Mouse (Mus musculus): Measurements from ENCODE around the gene Olfr834. TPM values are rescaled to one million over a fixed set of nuclear protein-coding genes. Genes with fewer than 3 reads are reported as not detected.

Gene Olfr834
- total RNA-seq (2021): not detected

DNA sequence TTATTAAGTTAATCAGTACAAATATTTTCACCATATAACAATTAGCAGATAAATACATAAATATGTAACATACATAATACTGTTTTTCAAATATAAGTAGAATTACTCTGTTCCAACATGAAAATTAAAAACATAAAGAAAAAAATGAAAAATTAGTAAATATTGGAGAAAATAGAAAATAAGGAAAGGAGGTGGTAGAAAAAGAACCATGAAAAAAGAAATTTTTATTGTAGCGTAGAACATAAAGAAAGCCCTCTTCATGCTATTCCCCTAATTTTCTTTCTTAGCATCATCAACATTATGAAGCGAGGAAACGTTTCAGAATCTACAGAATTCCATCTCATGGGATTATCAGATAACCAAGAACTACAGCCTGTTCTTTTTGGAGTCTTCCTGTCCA, at the start of gene Olfr834:
Gene Olfr834, plus strand, starts transcription at position 301 of the 400 bp plus-strand sequence.
- no peak for DNase-seq
- intact Hi-C loops (cut with DNase I): no loop called here

DNA sequence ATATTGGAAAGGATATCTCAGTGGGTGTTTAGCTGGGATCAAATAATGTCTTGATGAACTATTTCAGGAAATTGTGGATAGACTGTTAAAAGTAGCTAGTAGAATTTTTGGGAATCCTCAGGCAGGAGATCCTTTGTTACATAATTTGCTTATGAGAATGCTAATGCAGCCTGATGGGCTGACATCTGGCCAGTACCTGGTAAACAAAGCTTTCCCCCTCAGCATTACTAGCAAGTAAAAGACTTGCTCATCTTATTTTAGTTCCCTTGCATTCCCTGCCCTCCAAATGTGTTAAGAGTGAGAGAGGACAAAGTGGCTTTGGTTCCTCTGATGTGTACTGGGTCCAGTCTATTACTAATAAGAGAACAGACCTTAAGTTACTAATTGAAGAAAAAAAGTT, 25.8 kb upstream of the Olfr834 start:
- no peak for DNase-seq
- intact Hi-C loops (cut with DNase I): loop anchor here (2.0 kb wide), 1 partner anchor 43 kb away; no protein-coding TSS in a partner anchor

DNA sequence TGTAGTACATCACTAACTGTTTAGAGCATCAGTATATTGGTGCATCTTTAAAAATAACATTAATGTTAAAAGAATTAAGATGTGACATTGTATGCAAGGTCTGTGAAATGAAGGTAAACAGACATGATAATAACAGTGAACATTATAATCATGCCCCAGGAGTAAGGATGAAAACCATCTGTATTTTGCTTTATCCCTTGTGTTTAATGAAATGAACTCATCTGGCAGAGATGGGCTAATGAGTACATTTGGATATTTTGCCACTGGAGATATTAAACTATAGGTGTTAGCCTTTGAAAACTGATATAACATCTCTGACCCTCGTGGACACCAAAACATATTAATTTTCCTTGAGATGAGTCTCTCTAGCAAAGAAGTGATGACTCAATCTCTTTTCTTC, 44.6 kb downstream of the Olfr834 start, which contains the start of gene Olfr835:
Gene Olfr835, plus strand, starts transcription at position 301 of the 400 bp plus-strand sequence.
- intact Hi-C loops (cut with DNase I): no loop called here

More for the DNA sequence above, 44.6 kb downstream of the Olfr834 start, which contains the start of gene Olfr835:
- DNase-seq: no peak

Other genes with a start within 250 kb of the Olfr834 start
- not detected for gene Olfr24, start 224.0 kb upstream of the Olfr834 start, total RNA-seq (2021)
- not detected for gene Olfr828, start 168.5 kb upstream of the Olfr834 start, total RNA-seq (2021)
- gene Olfr829, start 133.1 kb upstream of the Olfr834 start, total RNA-seq (2021): not detected
- gene Olfr830, start 113.3 kb upstream of the Olfr834 start, total RNA-seq (2021): not detected
- not detected for gene Olfr832, start 50.9 kb upstream of the Olfr834 start, total RNA-seq (2021)
- not detected for gene Olfr835, start 44.7 kb downstream of the Olfr834 start, total RNA-seq (2021)
- not detected for gene Olfr836, start 132.4 kb downstream of the Olfr834 start, total RNA-seq (2021)
- gene Olfr837, start 148.3 kb downstream of the Olfr834 start, total RNA-seq (2021): not detected
- gene Olfr839-ps1, start 189.3 kb downstream of the Olfr834 start, total RNA-seq (2021): not detected